Mouse (Mus musculus) lung, postnatal 0 days (tissue): ENCODE measurements around the gene Lcorl. TPM values are rescaled to one million over a fixed set of nuclear protein-coding genes. Genes with fewer than 3 reads are reported as not detected.

ENCODE experiments used
- ATAC-seq: fragments of 200-750 bp; cut with Nextera tagmentation; 2 replicates; pipeline ENCODE4 v1.8.0; 2017; ENCODE audit warnings: moderate library complexity
- DNase-seq: peaks from one replicate; pipeline ENCODE4 v3.0.0-alpha.2; 2016; ENCODE audit warnings: low spot score
- H3K27ac ChIP-seq: fragments of 300-500 bp; sonication (generic); 2 replicates; pipeline ENCODE4 v1.5.1; 2014; ENCODE audit warnings: antibody characterized with exemption, mild to moderate bottlenecking, low read length, mixed read lengths
- H3K27me3 ChIP-seq: fragments of 300-500 bp; sonication (generic); replicated peaks from 2 replicates; pipeline ENCODE4 v1.6.1; 2014; ENCODE audit warnings: low read length, mixed read lengths; ENCODE audit not compliant: insufficient read depth
- H3K36me3 ChIP-seq: fragments of 300-500 bp; sonication (generic); 2 replicates; pipeline ENCODE4 v1.6.1; 2014; ENCODE audit warnings: low read length, mixed read lengths; ENCODE audit not compliant: insufficient read depth
- H3K4me1 ChIP-seq: fragments of 300-500 bp; sonication (generic); 2 replicates; pipeline ENCODE4 v1.6.1; 2014; ENCODE audit warnings: antibody characterized with exemption, low read depth, low read length, mixed read lengths; ENCODE audit not compliant: insufficient read depth
- H3K4me2 ChIP-seq: fragments of 300-500 bp; sonication (generic); replicated peaks from 2 replicates; pipeline ENCODE4 v1.6.1; 2014; ENCODE audit warnings: low read depth, mild to moderate bottlenecking, low read length, moderate library complexity, mixed read lengths
- H3K4me3 ChIP-seq: fragments of 300-500 bp; sonication (generic); 2 replicates; pipeline ENCODE4 v1.5.1; 2014; ENCODE audit warnings: low read depth, low read length
- H3K9ac ChIP-seq: fragments of 300-500 bp; sonication (generic); replicated peaks from 2 replicates; pipeline ENCODE4 v1.6.1; 2014; ENCODE audit warnings: low read depth, mild to moderate bottlenecking
- H3K9me3 ChIP-seq: fragments of 300-500 bp; sonication (generic); 2 replicates; pipeline ENCODE4 v1.6.1; 2016; ENCODE audit warnings: low read length, mixed read lengths
- CTCF ChIP-seq: IDR thresholded peaks from 2 replicates; pipeline ENCODE4 v1.5.1; 2016; ENCODE audit warnings: antibody characterized with exemption, mild to moderate bottlenecking
- EP300 ChIP-seq: IDR thresholded peaks from 2 replicates; pipeline ENCODE4 v1.6.1; 2016; ENCODE audit warnings: antibody characterized with exemption, mild to moderate bottlenecking, control low read depth
- WGBS: fragments of 180-500 bp; shearing (Covaris S2); extraction: QIAGEN DNeasy Blood & Tissue Kit; methylation state at CpG from one replicate; pipeline ENCODE4 v1.1.7; 2014; 5-methylcytosine and 5-hydroxymethylcytosine counted together
- polyA plus RNA-seq: library from polyadenylated mRNA; unstranded; fragments of >200 nt; fragmentation: Nextera tagmentation; extraction: Ambion mirVana; gene quantifications from 2 replicates; pipeline ENCODE4 v1.2.1, GENCODE M21; 2015

The Lcorl gene
- polyA plus RNA-seq, 1 experiment from 2014 or later = 15.1 TPM

DNA sequence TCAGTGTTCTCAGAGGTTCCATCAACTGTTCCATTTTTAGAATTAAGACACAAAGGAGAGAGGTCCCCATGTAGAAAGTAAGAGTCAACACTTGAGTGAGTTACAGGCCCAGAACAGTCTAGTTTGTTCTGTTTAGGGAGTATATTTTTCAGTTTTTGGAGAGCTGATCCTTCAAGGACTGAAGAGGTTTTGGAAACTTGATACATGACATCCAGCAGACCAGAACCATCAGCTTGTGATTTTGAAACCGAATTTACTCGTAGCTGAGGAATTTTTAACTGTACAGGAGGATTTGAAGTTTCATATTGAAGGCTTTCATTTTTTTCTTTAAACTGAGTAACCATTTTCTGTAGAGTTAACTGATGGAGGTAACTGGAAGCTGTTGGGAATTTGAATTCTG lies 123.7 kb downstream of the Lcorl start:
- Histone ChIP-seq H3K9ac (no peak overlapping the region), H3K9me3 (no peaks in the 10 kb centered on the region), H3K27ac (no peak overlapping the region), H3K36me3 (0 out of 2 replicates have a peak, but pooled peaks cover 4% of the 10 kb centered on the region), H3K4me1 (no peaks in the 10 kb centered on the region), H3K4me3 (no peak overlapping the region), H3K27me3 (no peaks in the 10 kb centered on the region), H3K4me2 (no peak overlapping the region)
- TF ChIP-seq CTCF (no peak), EP300 (no peak)
- DNase-seq (no peak), ATAC-seq (no peak)
- 83% methylated on average over 2 of the region's 2 CpGs for WGBS

DNA sequence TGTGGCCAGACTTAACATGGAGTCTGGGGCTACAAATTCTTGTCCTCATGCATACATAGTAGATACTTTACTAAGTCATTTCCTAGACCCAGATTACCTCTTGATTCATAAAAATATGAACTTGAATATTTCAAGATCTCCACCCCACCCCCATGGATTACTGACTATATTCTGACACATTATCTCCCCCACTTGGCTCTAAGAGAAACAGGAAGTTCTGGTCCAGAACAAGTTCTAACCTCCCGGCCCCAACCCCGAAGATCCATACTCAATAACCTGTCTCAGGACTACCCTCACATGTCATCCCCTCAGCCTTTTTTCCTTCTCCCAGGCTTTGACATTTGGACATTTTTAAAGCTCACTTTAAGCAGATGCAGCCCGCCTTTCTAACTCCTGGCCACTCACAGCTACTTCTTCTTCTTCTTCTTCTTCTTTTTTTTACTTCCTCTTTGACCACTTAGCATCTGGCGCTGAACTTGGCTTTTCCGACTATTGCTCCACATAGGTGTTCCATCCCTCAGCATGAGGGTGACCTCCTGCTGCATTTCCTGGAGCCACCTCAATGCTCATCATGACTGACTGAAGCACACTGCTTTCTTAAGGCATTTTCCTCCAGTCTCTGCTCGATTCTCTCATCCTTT lies 138.4 kb downstream of the Lcorl start:
- Histone ChIP-seq H3K36me3 (no peaks in the 10 kb centered on the region), H3K9me3 (no peaks in the 10 kb centered on the region), H3K4me1 (no peaks in the 10 kb centered on the region), H3K27ac (no peak overlapping the region), H3K4me2 (no peak overlapping the region), H3K4me3 (no peak overlapping the region), H3K27me3 (no peaks in the 10 kb centered on the region), H3K9ac (no peak overlapping the region)
- DNase-seq (peak; percentile 10), ATAC-seq (no peak)
- WGBS = 85% methylated on average over 6 of the region's 6 CpGs
- TF ChIP-seq EP300 (no peak), CTCF (no peak)

DNA sequence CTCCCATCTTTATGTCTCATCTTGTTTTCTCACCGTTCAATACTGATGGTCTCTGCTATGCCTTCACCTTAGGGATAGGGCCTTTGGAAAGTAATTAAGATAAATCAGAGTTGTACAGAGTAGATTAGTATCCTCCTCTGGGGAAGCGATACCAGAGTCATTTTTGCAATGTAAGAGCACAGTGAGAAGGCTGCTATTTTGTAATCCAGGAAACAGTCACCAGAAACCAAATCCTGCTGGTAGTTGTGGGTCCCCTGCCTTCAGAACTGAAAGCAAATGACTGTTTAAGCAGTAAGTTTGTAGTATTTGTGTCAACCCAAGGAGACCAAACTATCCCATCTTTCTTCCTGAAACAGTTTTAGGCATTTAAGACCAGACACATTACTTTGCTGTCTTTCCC lies 147.8 kb downstream of the Lcorl start:
- ATAC-seq (no peak), DNase-seq (no peak)
- no peaks in the 10 kb centered on the region for H3K4me1 ChIP-seq
- TF ChIP-seq EP300 (no peak), CTCF (no peak)
- H3K27me3 ChIP-seq = no peaks in the 10 kb centered on the region
- H3K4me3 ChIP-seq = no peak overlapping the region
- no peaks in the 10 kb centered on the region for H3K9me3 ChIP-seq
- WGBS = 91% methylated on average over 2 of the region's 2 CpGs
- no peak overlapping the region for H3K9ac ChIP-seq
- H3K36me3 ChIP-seq = no peaks in the 10 kb centered on the region
- H3K4me2 ChIP-seq = no peak overlapping the region
- H3K27ac ChIP-seq = no peak overlapping the region

DNA sequence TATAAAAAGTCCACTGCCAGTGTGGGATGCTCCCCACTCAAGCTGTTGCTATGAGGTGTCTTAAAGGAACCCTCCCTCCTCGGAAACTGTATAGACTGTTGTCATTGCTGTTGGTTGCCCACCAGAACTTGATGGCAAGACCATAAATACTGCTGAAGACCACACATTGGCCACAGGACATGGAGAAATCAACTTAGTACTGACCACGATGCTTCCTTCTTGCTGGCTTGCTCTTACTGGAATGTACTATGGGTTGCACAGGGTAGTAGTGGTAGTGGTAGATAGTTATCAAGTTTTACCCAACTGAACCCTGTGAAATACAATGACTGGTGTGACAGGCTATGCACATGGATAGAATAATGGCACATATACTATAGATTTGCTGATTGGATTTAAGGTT lies 150.6 kb downstream of the Lcorl start:
- Histone ChIP-seq H3K9ac (no peak overlapping the region), H3K4me3 (no peak overlapping the region), H3K27ac (no peak overlapping the region), H3K36me3 (no peaks in the 10 kb centered on the region), H3K4me2 (no peak overlapping the region), H3K4me1 (no peaks in the 10 kb centered on the region), H3K27me3 (no peaks in the 10 kb centered on the region), H3K9me3 (no peaks in the 10 kb centered on the region)
- no peak for ATAC-seq
- WGBS = 90% methylated on average over 2 of the region's 2 CpGs
- TF ChIP-seq CTCF (no peak), EP300 (no peak)
- no peak for DNase-seq

DNA sequence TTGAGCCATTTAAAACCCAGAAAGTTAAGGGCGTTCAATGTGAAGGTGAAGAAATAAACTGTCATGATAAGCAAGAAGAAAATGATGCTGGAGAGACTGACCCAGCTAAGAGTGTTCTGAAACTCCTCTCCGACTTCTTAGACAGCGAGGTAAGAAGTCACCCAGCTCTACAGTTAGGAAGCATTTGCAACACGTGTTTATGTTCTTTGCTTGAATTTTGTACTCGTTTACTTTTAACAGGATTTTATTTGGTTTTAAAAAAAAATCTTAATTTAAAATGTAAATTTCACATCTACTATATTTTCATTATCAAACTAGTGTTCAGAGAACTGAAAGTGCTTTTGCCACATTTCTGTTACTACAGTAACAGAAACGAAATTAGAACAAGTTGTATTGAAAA lies 165.7 kb downstream of the Lcorl start:
- H3K27me3 ChIP-seq = no peaks in the 10 kb centered on the region
- H3K9me3 ChIP-seq = no peaks in the 10 kb centered on the region
- no peak overlapping the region for H3K4me3 ChIP-seq
- H3K9ac ChIP-seq = no peak overlapping the region
- ATAC-seq = no peak
- TF ChIP-seq CTCF (no peak), EP300 (no peak)
- no peak overlapping the region for H3K4me2 ChIP-seq
- no peak for DNase-seq
- no peaks in the 10 kb centered on the region for H3K36me3 ChIP-seq
- H3K4me1 ChIP-seq = no peaks in the 10 kb centered on the region
- H3K27ac ChIP-seq = no peak overlapping the region
- WGBS = 84% methylated on average over 6 of the region's 6 CpGs

DNA sequence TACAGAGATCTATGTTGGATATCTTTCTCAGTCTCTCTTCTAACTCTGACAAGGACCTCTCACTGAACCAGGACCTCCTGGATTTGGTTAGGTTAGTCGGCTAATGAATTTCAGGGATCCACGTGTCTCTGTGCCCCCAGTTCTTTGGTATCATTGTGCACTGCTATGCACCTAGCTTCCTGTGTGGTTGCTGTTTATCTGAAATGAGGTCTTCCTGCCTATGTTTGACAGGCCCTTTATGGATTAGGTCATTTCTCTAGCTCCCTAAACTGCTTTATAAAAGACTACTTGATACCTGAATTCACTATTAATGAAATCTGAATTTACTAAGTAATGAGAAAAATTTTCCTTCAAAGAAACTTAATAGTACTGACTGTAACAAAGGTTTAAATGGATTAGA lies 166.6 kb downstream of the Lcorl start:
- Histone ChIP-seq H3K4me2 (no peak overlapping the region), H3K4me1 (no peaks in the 10 kb centered on the region), H3K36me3 (no peaks in the 10 kb centered on the region), H3K27ac (no peak overlapping the region), H3K9ac (no peak overlapping the region), H3K9me3 (no peaks in the 10 kb centered on the region), H3K4me3 (no peak overlapping the region), H3K27me3 (no peaks in the 10 kb centered on the region)
- WGBS = 59% methylated on average over 2 of the region's 2 CpGs
- no peak for TF ChIP-seq CTCF
- TF ChIP-seq EP300 = no peak
- ATAC-seq = no peak
- no peak for DNase-seq

DNA sequence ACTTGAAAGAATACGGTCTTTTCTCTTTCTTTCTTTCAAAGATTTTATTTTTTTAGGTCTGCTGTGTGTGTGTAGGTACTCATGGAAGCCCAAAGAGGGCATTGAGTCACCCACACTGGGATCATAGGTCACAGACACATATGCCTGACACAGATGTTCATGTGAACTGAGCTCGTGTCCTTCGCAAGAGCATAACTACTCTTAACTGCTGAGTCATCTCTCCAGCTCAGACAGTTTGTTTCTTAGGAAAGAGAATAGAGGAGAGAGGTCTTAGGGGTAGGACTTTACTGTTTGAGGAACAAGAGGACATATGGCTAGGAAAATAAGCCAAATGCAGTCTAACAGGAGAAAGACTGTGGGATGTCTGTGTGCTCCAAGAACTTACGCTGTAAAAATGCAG lies 168.3 kb downstream of the Lcorl start:
- WGBS = 76% methylated on average over 4 of the region's 4 CpGs
- H3K4me1 ChIP-seq = no peaks in the 10 kb centered on the region

More for the DNA sequence above, 168.3 kb downstream of the Lcorl start:
- Histone ChIP-seq H3K4me3 (no peak overlapping the region), H3K9me3 (no peaks in the 10 kb centered on the region), H3K27me3 (no peaks in the 10 kb centered on the region), H3K9ac (no peak overlapping the region), H3K27ac (no peak overlapping the region), H3K36me3 (no peaks in the 10 kb centered on the region), H3K4me2 (no peak overlapping the region)
- DNase-seq = no peak
- no peak for ATAC-seq
- TF ChIP-seq EP300 = no peak
- TF ChIP-seq CTCF = no peak
